Mouse (Mus musculus): Measurements from ENCODE around the gene Tspan31.

DNA sequence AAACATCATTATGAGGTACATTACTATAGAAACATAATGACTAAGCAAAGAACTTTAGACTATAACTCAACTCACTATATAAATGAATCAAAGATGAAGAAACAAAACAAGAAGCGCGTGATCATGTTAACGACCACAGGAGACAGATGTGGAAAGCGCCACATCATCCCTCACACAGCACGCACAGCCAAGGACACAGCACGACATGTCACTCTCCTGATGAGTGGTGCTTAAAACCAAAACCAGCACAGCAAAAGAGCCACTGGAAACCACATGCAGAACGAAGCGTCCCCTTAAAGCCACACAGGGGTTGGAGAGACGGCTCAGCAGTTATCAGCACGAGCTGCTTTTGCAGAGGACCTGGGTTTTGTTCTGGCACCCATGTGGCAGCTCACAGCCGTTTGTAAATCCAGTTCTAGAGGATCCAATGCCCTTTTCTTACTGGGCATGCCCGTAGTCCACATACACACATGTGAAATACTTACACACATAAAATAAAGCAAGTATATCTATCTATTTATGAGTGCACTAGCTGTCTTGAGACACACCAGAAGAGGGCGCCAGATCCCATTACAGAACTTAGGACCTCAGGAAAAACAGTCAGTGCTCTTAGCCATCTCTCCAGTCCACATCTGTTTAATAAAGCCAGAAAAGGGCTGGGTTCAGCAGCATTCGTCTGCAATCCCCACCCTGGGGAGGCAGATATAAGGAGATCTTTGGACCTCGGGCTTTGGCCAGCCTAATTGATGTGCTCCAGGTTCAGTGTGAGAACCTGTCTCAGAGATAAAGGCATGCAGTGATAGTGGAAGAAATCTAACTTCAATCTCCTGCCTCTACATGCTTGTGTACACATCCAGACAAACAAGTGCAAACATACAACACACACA, 41.2 kb upstream of the Tspan31 start:
- no peak for TF ChIP-seq USF1 (IDR thresholded peaks at IDR 0.05; ENCODE audit: low read depth)
- TF ChIP-seq CTCF (IDR thresholded peaks at IDR 0.05; ENCODE audit: control insufficient read depth, insufficient read depth, insufficient read length), result no peak
- no peak for TF ChIP-seq CEBPB (IDR thresholded peaks at IDR 0.05; ENCODE audit: low read depth)
- no peak for TF ChIP-seq MAX (IDR thresholded peaks at IDR 0.05)
- TF ChIP-seq MYOD1 (IDR thresholded peaks at IDR 0.05; ENCODE audit: control insufficient read depth, insufficient read length, low read depth), result no peak
